ENCODE assay signal across 7 mouse cellular contexts in genomic region chr4:129640638-129641467, GRCm38 (mm10). TPM values are rescaled to one million over a fixed set of nuclear protein-coding genes. Genes with fewer than 3 reads are reported as not detected.
DNase-seq lines count a peak whose midpoint lies in the region; ATAC-seq lines count a peak whose summit lies in the region.

Gene Txlna (minus strand): TSS chr4:129641065.

- peak within 1 kb of the TSS; percentile 66 for H3K4me3 ChIP-seq in embryonic facial prominence, embryonic 11.5 days (ENCODE audit: low read depth, low read length)
- H3K4me3 ChIP-seq in limb, embryonic 10.5 days = peak within 1 kb of the TSS; percentile 78
- peak within 1 kb of the TSS; percentile 60 for H3K4me3 ChIP-seq in midbrain, embryonic 13.5 days (replicated peaks)

- DNase-seq in adrenal gland, postnatal 14 days = peak; percentile 98
- peak; percentile 99 for DNase-seq in embryonic facial prominence, embryonic 11.5 days (ENCODE audit: low spot score)
- DNase-seq in kidney, adult 11 months = peak; percentile 98
- DNase-seq in limb, embryonic 10.5 days (ENCODE audit: low spot score) = peak; percentile 96
- DNase-seq in spleen, adult 12 weeks (ENCODE audit: low spot score) = peak; percentile 91

- peak within 1 kb of the TSS; percentile 78 for H3K27ac ChIP-seq in embryonic facial prominence, embryonic 11.5 days (replicated peaks; ENCODE audit: low read depth, low read length)
- H3K27ac ChIP-seq in limb, embryonic 10.5 days = peak within 1 kb of the TSS; percentile 93
- peak within 1 kb of the TSS; percentile 93 for H3K27ac ChIP-seq in midbrain, embryonic 13.5 days

- 0 out of 2 replicates have a peak, but pooled peaks cover 4% of the 10 kb centered on the region for H3K4me1 ChIP-seq in embryonic facial prominence, embryonic 11.5 days (ENCODE audit: control insufficient read depth, insufficient read depth, low read length)
- H3K4me1 ChIP-seq in limb, embryonic 10.5 days = peaks cover 27% of the 10 kb centered on the region
- peaks cover 33% of the 10 kb centered on the region for H3K4me1 ChIP-seq in midbrain, embryonic 13.5 days (replicated peaks)

- peak; percentile 94 for ATAC-seq in embryonic facial prominence, embryonic 11.5 days (replicated peaks; ENCODE audit: insufficient number of reproducible peaks, low FRiP score, low TSS enrichment, low read depth)
- peak; percentile 87 for ATAC-seq in granulocyte monocyte progenitor cell, adult 5-6 weeks (replicated peaks; ENCODE audit: poor library complexity, severe bottlenecking)
- ATAC-seq in midbrain, embryonic 13.5 days = peak; percentile 98

- H3K9me3 ChIP-seq in embryonic facial prominence, embryonic 11.5 days (replicated peaks; ENCODE audit: control insufficient read depth, low read length) = no peaks in the 10 kb centered on the region
- no peaks in the 10 kb centered on the region for H3K9me3 ChIP-seq in limb, embryonic 10.5 days (replicated peaks)
- H3K9me3 ChIP-seq in midbrain, embryonic 13.5 days = no peaks in the 10 kb centered on the region

- peak within 1 kb of the TSS; percentile 83 for H3K9ac ChIP-seq in embryonic facial prominence, embryonic 11.5 days (replicated peaks; ENCODE audit: low read length)
- H3K9ac ChIP-seq in midbrain, embryonic 13.5 days (replicated peaks) = peak within 1 kb of the TSS; percentile 73

- H3K27me3 ChIP-seq in embryonic facial prominence, embryonic 11.5 days (ENCODE audit: control insufficient read depth, insufficient read depth, low read length) = no peaks in the 10 kb centered on the region
- H3K27me3 ChIP-seq in limb, embryonic 10.5 days (ENCODE audit: low read depth, poor library complexity, severe bottlenecking) = no peaks in the 10 kb centered on the region
- H3K27me3 ChIP-seq in midbrain, embryonic 13.5 days = no peaks in the 10 kb centered on the region

- 1% methylated on average over 60 of the region's 60 CpGs for WGBS in embryonic facial prominence, embryonic 11.5 days
- under 1% methylated on average over 60 of the region's 60 CpGs for WGBS in limb, embryonic 10.5 days
- under 1% methylated on average over 60 of the region's 60 CpGs for WGBS in midbrain, embryonic 13.5 days

- peaks cover 8% of the 10 kb centered on the region for H3K36me3 ChIP-seq in embryonic facial prominence, embryonic 11.5 days (replicated peaks; ENCODE audit: control insufficient read depth, insufficient read depth, low read depth, low read length)
- H3K36me3 ChIP-seq in limb, embryonic 10.5 days = peaks cover 69% of the 10 kb centered on the region
- peaks cover 49% of the 10 kb centered on the region for H3K36me3 ChIP-seq in midbrain, embryonic 13.5 days

- H3K4me2 ChIP-seq in embryonic facial prominence, embryonic 11.5 days (ENCODE audit: low read depth, low read length) = peak within 1 kb of the TSS; percentile 87
- peak within 1 kb of the TSS; percentile 89 for H3K4me2 ChIP-seq in midbrain, embryonic 13.5 days (replicated peaks)

RNA-seq across cellular contexts. Expression of gene Txlna, which starts in this region (rescaled TPM):
- total RNA-seq in adrenal gland, postnatal 14 days (2021) = 61.2 and 64.9 TPM in 2 replicates
- polyA plus RNA-seq in embryonic facial prominence, embryonic 11.5 days (2014; fragmentation: Nextera tagmentation; extraction: Ambion mirVana) = 100 and 101 TPM in 2 replicates
- 40.9 and 50.2 TPM in 2 replicates for total RNA-seq in granulocyte monocyte progenitor cell, adult 5-6 weeks (2014; fragmentation: Nextera tagmentation)
- total RNA-seq in granulocyte monocyte progenitor cell, adult 5-6 weeks (2017) = 106 and 107 TPM in 2 replicates
- 109 and 122 TPM in 2 replicates for polyA plus RNA-seq in limb, embryonic 10.5 days (2016; fragmentation: Nextera tagmentation; extraction: Ambion mirVana)
- polyA plus RNA-seq in midbrain, embryonic 13.5 days (2015; fragmentation: Nextera tagmentation; extraction: Ambion mirVana) = 62.9 and 66.3 TPM in 2 replicates

Comparison
In these comparisons a context has a peak if more than half of its experiments do, and no peak if none do; other contexts are left out.
1. Peak in every context shown above with its lines: DNase-seq, ATAC-seq, H3K4me3 ChIP-seq and H3K27ac ChIP-seq.